Mouse (Mus musculus): ENCODE measurements around the gene Rtl5. TPM values are rescaled to one million over a fixed set of nuclear protein-coding genes. Genes with fewer than 3 reads are reported as not detected.
"Not testable (repeated sequence)": the region's sequence is repeated elsewhere in the genome, so short reads cannot be mapped to it uniquely, and the experiment has no call there.

Gene Rtl5
- polyA plus RNA-seq (2021) = 8.5 TPM

- H3K27me3 ChIP-seq = peaks cover 12% of the 10 kb centered on the region
- in situ Hi-C loops (cut with MboI; ENCODE audit: low pct_unique_long_range_greater_than_20kb) = no loop called here
- peak; percentile 74 for ATAC-seq
- POLR2A ChIA-PET = interaction anchor here (0.6 kb wide), 2 partner anchors 262 to 1892 kb away, joined by 3 to 4 read pairs; no protein-coding TSS in a partner anchor
- TF ChIP-seq CTCF (IDR thresholded peaks at IDR 0.05) = no peak
- CTCF ChIA-PET = interaction anchor here (1.2 kb wide), 2 partner anchors 17 to 117 kb away, joined by 3 to 4 read pairs; no protein-coding TSS in a partner anchor
- no peak for DNase-seq (ENCODE audit: low read depth, low spot score)
Observed at GRCm38 (mm10) chrX:102070591-102071471, at the start of gene Rtl5. Gene Rtl5 (minus strand): TSS chrX:102071304.

- TF ChIP-seq CTCF (IDR thresholded peaks at IDR 0.05) = no peak
- in situ Hi-C loops (cut with MboI; ENCODE audit: low pct_unique_long_range_greater_than_20kb) = loop anchor here (5.0 kb wide), 1 partner anchor 42 kb away; no protein-coding TSS in a partner anchor
- ChIA-PET POLR2A (interaction anchor here (0.7 kb wide), 1 partner anchor 77 kb away, joined by 5 read pairs; no protein-coding TSS in a partner anchor), CTCF (interaction anchor here (0.9 kb wide), 1 partner anchor 15 kb away, joined by 3 read pairs; no protein-coding TSS in a partner anchor)
- DNase-seq (ENCODE audit: low read depth, low spot score) (peak; percentile 93), ATAC-seq (peak; percentile 89)
- peaks cover 2% of the 10 kb centered on the region for H3K27me3 ChIP-seq
Observed at GRCm38 (mm10) chrX:102119042-102119864, 48.1 kb upstream of the Rtl5 start, which contains the start of gene Pin4. Gene Pin4 (plus strand): TSS chrX:102119447.

- ATAC-seq (no peak), DNase-seq (ENCODE audit: low read depth, low spot score) (no peak)
- no peak for TF ChIP-seq CTCF (IDR thresholded peaks at IDR 0.05)
- H3K27me3 ChIP-seq = peaks cover 8% of the 10 kb centered on the region
- in situ Hi-C loops (cut with MboI; ENCODE audit: low pct_unique_long_range_greater_than_20kb) = loop anchor here (5.0 kb wide), 1 partner anchor 38 kb away; no protein-coding TSS in a partner anchor
- CTCF ChIA-PET = no interaction called here
- POLR2A ChIA-PET = no interaction called here
Observed at GRCm38 (mm10) chrX:102115676-102116075, 44.6 kb upstream of the Rtl5 start.

GRCm38 (mm10) chrX:102109349-102109748, 38.2 kb upstream of the Rtl5 start:
- peaks cover 11% of the 10 kb centered on the region for H3K27me3 ChIP-seq
- DNase-seq (ENCODE audit: low read depth, low spot score); ATAC-seq; CTCF ChIA-PET; in situ Hi-C loops (cut with MboI; ENCODE audit: low pct_unique_long_range_greater_than_20kb): not testable (repeated sequence)
- POLR2A ChIA-PET = interaction anchor here (0.6 kb wide), 1 partner anchor 425 kb away, joined by 3 read pairs; no protein-coding TSS in a partner anchor

- H3K27me3 ChIP-seq; ATAC-seq; CTCF ChIA-PET; in situ Hi-C loops (cut with MboI; ENCODE audit: low pct_unique_long_range_greater_than_20kb); DNase-seq (ENCODE audit: low read depth, low spot score); POLR2A ChIA-PET: not testable (repeated sequence)
Observed at GRCm38 (mm10) chrX:102103830-102104229, 32.7 kb upstream of the Rtl5 start.

GRCm38 (mm10) chrX:102101886-102102285, 30.8 kb upstream of the Rtl5 start:
- H3K27me3 ChIP-seq = no peaks in the 10 kb centered on the region
- no peak for TF ChIP-seq CTCF (IDR thresholded peaks at IDR 0.05)
- DNase-seq (ENCODE audit: low read depth, low spot score) (no peak), ATAC-seq (no peak)
- ChIA-PET POLR2A (no interaction called here), CTCF (interaction anchor here (1.2 kb wide), 1 partner anchor 11 kb away, joined by 3 read pairs; no protein-coding TSS in a partner anchor)
- in situ Hi-C loops (cut with MboI; ENCODE audit: low pct_unique_long_range_greater_than_20kb) = no loop called here

GRCm38 (mm10) chrX:102094381-102094904, 23.3 kb upstream of the Rtl5 start:
- no peak for ATAC-seq
- in situ Hi-C loops (cut with MboI; ENCODE audit: low pct_unique_long_range_greater_than_20kb) = no loop called here
- POLR2A ChIA-PET = no interaction called here
- no peak for DNase-seq (ENCODE audit: low read depth, low spot score)
- TF ChIP-seq CTCF (IDR thresholded peaks at IDR 0.05) = no peak
- peaks cover 11% of the 10 kb centered on the region for H3K27me3 ChIP-seq
- CTCF ChIA-PET = interaction anchor here (1.9 kb wide), 1 partner anchor 28 kb away, joined by 5 read pairs; no protein-coding TSS in a partner anchor

GRCm38 (mm10) chrX:102090605-102091004, 19.5 kb upstream of the Rtl5 start:
- no peak for ATAC-seq
- no peak for TF ChIP-seq CTCF (IDR thresholded peaks at IDR 0.05)
- POLR2A ChIA-PET = no interaction called here
- peaks cover 16% of the 10 kb centered on the region for H3K27me3 ChIP-seq
- DNase-seq (ENCODE audit: low read depth, low spot score) = no peak
- CTCF ChIA-PET = interaction anchor here (0.6 kb wide), 1 partner anchor 54 kb away, joined by 3 read pairs; no protein-coding TSS in a partner anchor
- in situ Hi-C loops (cut with MboI; ENCODE audit: low pct_unique_long_range_greater_than_20kb) = no loop called here

- H3K27me3 ChIP-seq = peaks cover 13% of the 10 kb centered on the region
- in situ Hi-C loops (cut with MboI; ENCODE audit: low pct_unique_long_range_greater_than_20kb) = no loop called here
- TF ChIP-seq CTCF (IDR thresholded peaks at IDR 0.05) = no peak
- ATAC-seq = no peak
- CTCF ChIA-PET = no interaction called here
- DNase-seq (ENCODE audit: low read depth, low spot score) = no peak
- POLR2A ChIA-PET = no interaction called here
Observed at GRCm38 (mm10) chrX:102085798-102086443, 14.8 kb upstream of the Rtl5 start.

- no peak for TF ChIP-seq CTCF (IDR thresholded peaks at IDR 0.05)
- H3K27me3 ChIP-seq = peaks cover 16% of the 10 kb centered on the region
- ATAC-seq = no peak
- DNase-seq (ENCODE audit: low read depth, low spot score) = no peak
- ChIA-PET CTCF (interaction anchor here (1.1 kb wide), 1 partner anchor 29 kb away, joined by 3 read pairs; no protein-coding TSS in a partner anchor), POLR2A (no interaction called here)
- in situ Hi-C loops (cut with MboI; ENCODE audit: low pct_unique_long_range_greater_than_20kb) = no loop called here
Observed at GRCm38 (mm10) chrX:102082340-102082739, 11.2 kb upstream of the Rtl5 start.

Data from Patski (cell line).